Mouse (Mus musculus) thymus, postnatal 4 days (tissue): Measurements from ENCODE around the gene Selenoi.
"Not testable (repeated sequence)": the region's sequence is repeated elsewhere in the genome, so short reads cannot be mapped to it uniquely, and the experiment has no call there.

Source experiments
- DNase-seq: peaks from one replicate; pipeline ENCODE4 v3.0.0; 2021

Gene Selenoi

GRCm38 (mm10) chr5:30232271-30232971 is at the start of gene Selenoi:
Gene Selenoi, plus strand, starts transcription at chr5:30232581.
- peak; percentile 99 for DNase-seq

- no peak for DNase-seq
Measured at GRCm38 (mm10) chr5:30187687-30188485, 44.5 kb upstream of the Selenoi start.

GRCm38 (mm10) chr5:30192452-30192851 is 39.9 kb upstream of the Selenoi start:
- DNase-seq: no peak

GRCm38 (mm10) chr5:30195340-30195739 is 37.0 kb upstream of the Selenoi start:
- DNase-seq: no peak

GRCm38 (mm10) chr5:30198257-30198656 is 34.1 kb upstream of the Selenoi start:
- DNase-seq: peak; percentile 60

- peak; percentile 31 for DNase-seq
Measured at GRCm38 (mm10) chr5:30201521-30201920, 30.9 kb upstream of the Selenoi start.

GRCm38 (mm10) chr5:30202221-30202620 is 30.2 kb upstream of the Selenoi start:
- DNase-seq: no peak

- DNase-seq: no peak
Measured at GRCm38 (mm10) chr5:30203216-30203885, 29.0 kb upstream of the Selenoi start.

GRCm38 (mm10) chr5:30204441-30204840 is 27.9 kb upstream of the Selenoi start:
- no peak for DNase-seq

- no peak for DNase-seq
Measured at GRCm38 (mm10) chr5:30205034-30205433, 27.3 kb upstream of the Selenoi start.

- no peak for DNase-seq
Measured at GRCm38 (mm10) chr5:30205493-30205892, 26.9 kb upstream of the Selenoi start, which contains the start of gene Adgrf3. Gene Adgrf3, minus strand, starts transcription at chr5:30205722.

GRCm38 (mm10) chr5:30207276-30207675 is 25.1 kb upstream of the Selenoi start:
- peak; percentile 67 for DNase-seq

GRCm38 (mm10) chr5:30210758-30211157 is 21.6 kb upstream of the Selenoi start:
- not testable (repeated sequence) for DNase-seq

GRCm38 (mm10) chr5:30214889-30215288 is 17.5 kb upstream of the Selenoi start:
- peak; percentile 81 for DNase-seq

GRCm38 (mm10) chr5:30215970-30216369 is 16.4 kb upstream of the Selenoi start:
- DNase-seq: no peak

GRCm38 (mm10) chr5:30219715-30220114 is 12.7 kb upstream of the Selenoi start:
- no peak for DNase-seq

GRCm38 (mm10) chr5:30220666-30221065 is 11.7 kb upstream of the Selenoi start:
- DNase-seq: no peak

GRCm38 (mm10) chr5:30222681-30223080 is 9.7 kb upstream of the Selenoi start:
- DNase-seq: no peak

GRCm38 (mm10) chr5:30230901-30231300 is 1.5 kb upstream of the Selenoi start:
- DNase-seq: peak; percentile 75

GRCm38 (mm10) chr5:30231891-30232270 is 500 bp upstream of the Selenoi start:
- no peak for DNase-seq

GRCm38 (mm10) chr5:30233042-30233441 is 661 bp downstream of the Selenoi start:
- DNase-seq: peak; percentile 65

GRCm38 (mm10) chr5:30233979-30234378 is 1.6 kb downstream of the Selenoi start:
- DNase-seq: no peak

GRCm38 (mm10) chr5:30235641-30236126 is 3.3 kb downstream of the Selenoi start:
- no peak for DNase-seq
